Mouse (Mus musculus): ENCODE measurements at regions not wholly inside any gene's neighbourhood (a gene's known extent, or its start where the extent isn't known, plus 50 kb on each side); places are given as distances from the start of the nearest gene placed in this dataset.

DNA sequence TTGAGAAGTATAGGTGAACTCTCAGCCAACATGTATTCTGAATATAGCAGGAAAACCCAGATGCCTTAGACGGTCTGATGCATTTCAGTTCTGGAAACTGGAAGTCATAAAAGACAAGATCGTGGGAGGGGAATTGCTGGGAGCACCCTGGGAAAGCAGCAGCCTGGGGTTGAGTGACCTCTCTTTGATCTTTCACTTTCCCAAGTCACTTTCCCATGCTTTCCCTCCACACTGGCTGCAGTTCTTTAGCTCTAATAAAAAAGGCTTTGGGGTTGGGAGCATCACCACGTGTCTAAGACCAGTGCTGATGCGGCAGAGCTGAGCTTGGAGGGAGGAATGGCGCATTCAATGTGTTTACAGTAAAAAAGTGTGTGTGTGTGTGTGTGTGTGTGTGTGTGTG, 91.2 kb upstream of the Arhgap32 start:
- no peak for TF ChIP-seq POLR2A (IDR thresholded peaks at IDR 0.05; ENCODE audit: borderline replicate concordance, insufficient read depth, low read length)
- TF ChIP-seq CTCF (IDR thresholded peaks at IDR 0.05; ENCODE audit: borderline replicate concordance, insufficient read depth, low read depth, low read length) = no peak
- Histone ChIP-seq H3K4me3 (replicated peaks; ENCODE audit: insufficient read depth, low read depth, low read length) (no peak overlapping the region), H3K27me3 (ENCODE audit: control insufficient read depth, insufficient read depth, low read length) (no peaks in the 10 kb centered on the region; the same call in 1 of the 2 replicates), H3K4me1 (ENCODE audit: control insufficient read depth, insufficient read depth, low read length) (no peaks in the 10 kb centered on the region), H3K27ac (ENCODE audit: insufficient read depth, low read length) (no peak overlapping the region)
- no peak for DNase-seq
- WGBS = 67% methylated on average over 5 of the region's 5 CpGs

GRCm38 (mm10) chr9:32027962-32028361, 88.0 kb upstream of the Arhgap32 start:
- Histone ChIP-seq H3K4me3 (replicated peaks; ENCODE audit: insufficient read depth, low read depth, low read length) (no peak overlapping the region), H3K4me1 (ENCODE audit: control insufficient read depth, insufficient read depth, low read length) (no peaks in the 10 kb centered on the region), H3K27ac (ENCODE audit: insufficient read depth, low read length) (no peak overlapping the region), H3K27me3 (ENCODE audit: control insufficient read depth, insufficient read depth, low read length) (peaks cover 4% of the 10 kb centered on the region; the same call in 1 of the 2 replicates)
- TF ChIP-seq CTCF (IDR thresholded peaks at IDR 0.05; ENCODE audit: borderline replicate concordance, insufficient read depth, low read depth, low read length) (no peak), POLR2A (IDR thresholded peaks at IDR 0.05; ENCODE audit: borderline replicate concordance, insufficient read depth, low read length) (no peak)
- WGBS = 49% methylated on average over 8 of the region's 8 CpGs
- DNase-seq = no peak

- no peak overlapping the region for H3K27ac ChIP-seq (ENCODE audit: insufficient read depth, low read length)
- TF ChIP-seq POLR2A (IDR thresholded peaks at IDR 0.05; ENCODE audit: borderline replicate concordance, insufficient read depth, low read length) (no peak), CTCF (IDR thresholded peaks at IDR 0.05; ENCODE audit: borderline replicate concordance, insufficient read depth, low read depth, low read length) (no peak)
- no peaks in the 10 kb centered on the region for H3K4me1 ChIP-seq (ENCODE audit: control insufficient read depth, insufficient read depth, low read length)
- no peak for DNase-seq
- peaks cover 6% of the 10 kb centered on the region; the same call in 1 of the 2 replicates for H3K27me3 ChIP-seq (ENCODE audit: control insufficient read depth, insufficient read depth, low read length)
- 100% methylated on average over 1 of the region's 1 CpGs for WGBS
- no peak overlapping the region for H3K4me3 ChIP-seq (replicated peaks; ENCODE audit: insufficient read depth, low read depth, low read length)
These were observed 86.9 kb upstream of the Arhgap32 start for GRCm38 (mm10) chr9:32029001-32029400.

DNA sequence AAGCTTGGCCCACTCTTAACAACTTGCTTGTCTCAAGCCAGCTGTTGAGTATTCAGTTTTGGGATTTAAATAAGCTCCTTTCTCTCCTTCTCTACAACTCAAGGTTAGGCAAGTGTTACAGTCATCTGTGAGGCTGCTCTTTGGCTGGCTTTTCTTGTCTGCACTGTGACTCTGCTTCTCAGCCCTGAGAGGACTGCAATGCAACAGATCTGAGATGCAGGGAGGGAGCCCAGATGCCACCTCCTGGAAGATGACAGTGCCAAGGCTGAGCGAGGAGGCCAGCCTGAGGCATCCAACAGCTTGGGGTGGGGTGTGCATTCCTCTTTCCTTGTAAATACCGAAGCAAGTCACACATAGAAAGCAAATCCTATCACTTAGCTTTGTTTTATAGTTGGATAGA, 86.2 kb upstream of the Arhgap32 start:
- TF ChIP-seq CTCF (IDR thresholded peaks at IDR 0.05; ENCODE audit: borderline replicate concordance, insufficient read depth, low read depth, low read length) (no peak), POLR2A (IDR thresholded peaks at IDR 0.05; ENCODE audit: borderline replicate concordance, insufficient read depth, low read length) (no peak)
- no peak for DNase-seq
- WGBS = 52% methylated on average over 2 of the region's 2 CpGs
- Histone ChIP-seq H3K4me3 (replicated peaks; ENCODE audit: insufficient read depth, low read depth, low read length) (no peak overlapping the region), H3K4me1 (ENCODE audit: control insufficient read depth, insufficient read depth, low read length) (no peaks in the 10 kb centered on the region), H3K27ac (ENCODE audit: insufficient read depth, low read length) (no peak overlapping the region), H3K27me3 (ENCODE audit: control insufficient read depth, insufficient read depth, low read length) (peaks cover 6% of the 10 kb centered on the region; the same call in 1 of the 2 replicates)

DNA sequence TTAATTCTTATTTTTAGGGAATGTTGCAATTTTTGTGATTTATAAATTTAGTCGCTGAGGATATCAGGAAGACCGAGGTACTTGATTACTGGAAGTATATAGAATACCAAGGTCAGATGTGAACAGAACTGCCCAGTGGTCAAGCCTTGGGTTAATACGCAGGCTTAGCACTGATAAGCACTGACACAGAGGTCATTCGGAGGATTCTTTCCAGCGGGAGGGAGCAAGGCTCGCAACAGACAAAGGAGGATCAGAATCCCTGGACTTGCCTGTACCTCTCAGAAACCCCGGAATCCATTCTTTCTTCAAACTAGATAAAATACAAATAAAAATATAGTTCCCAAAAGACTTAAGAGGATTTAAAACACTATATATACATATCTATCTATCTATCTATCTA, 85.7 kb upstream of the Arhgap32 start:
- H3K27me3 ChIP-seq (ENCODE audit: control insufficient read depth, insufficient read depth, low read length) = peaks cover 6% of the 10 kb centered on the region; the same call in 1 of the 2 replicates
- H3K4me1 ChIP-seq (ENCODE audit: control insufficient read depth, insufficient read depth, low read length) = no peaks in the 10 kb centered on the region
- no peak overlapping the region for H3K27ac ChIP-seq (ENCODE audit: insufficient read depth, low read length)
- TF ChIP-seq POLR2A (IDR thresholded peaks at IDR 0.05; ENCODE audit: borderline replicate concordance, insufficient read depth, low read length) (no peak), CTCF (IDR thresholded peaks at IDR 0.05; ENCODE audit: borderline replicate concordance, insufficient read depth, low read depth, low read length) (no peak)
- no peak for DNase-seq
- no peak overlapping the region for H3K4me3 ChIP-seq (replicated peaks; ENCODE audit: insufficient read depth, low read depth, low read length)
- WGBS = 92% methylated on average over 7 of the region's 7 CpGs

- DNase-seq = peak; percentile 57 to 59
- Histone ChIP-seq H3K27ac (ENCODE audit: insufficient read depth, low read length) (no peak overlapping the region), H3K27me3 (ENCODE audit: control insufficient read depth, insufficient read depth, low read length) (peaks cover 6% of the 10 kb centered on the region; the same call in 1 of the 2 replicates), H3K4me1 (ENCODE audit: control insufficient read depth, insufficient read depth, low read length) (no peaks in the 10 kb centered on the region), H3K4me3 (replicated peaks; ENCODE audit: insufficient read depth, low read depth, low read length) (peak overlapping the region; percentile 27)
- WGBS = 2% methylated on average over 55 of the region's 64 CpGs
- no peak for TF ChIP-seq CTCF (IDR thresholded peaks at IDR 0.05; ENCODE audit: borderline replicate concordance, insufficient read depth, low read depth, low read length)
These were observed 83.9 kb upstream of the Arhgap32 start for GRCm38 (mm10) chr9:32031950-32032453.

- Histone ChIP-seq H3K4me3 (replicated peaks; ENCODE audit: insufficient read depth, low read depth, low read length) (peak overlapping the region; percentile 49), H3K4me1 (ENCODE audit: control insufficient read depth, insufficient read depth, low read length) (no peaks in the 10 kb centered on the region), H3K27me3 (ENCODE audit: control insufficient read depth, insufficient read depth, low read length) (peaks cover 6% of the 10 kb centered on the region; the same call in 1 of the 2 replicates), H3K27ac (ENCODE audit: insufficient read depth, low read length) (no peak overlapping the region)
- peak; percentile 16 to 29 for DNase-seq
- 1% methylated on average over 79 of the region's 94 CpGs for WGBS
- TF ChIP-seq CTCF (IDR thresholded peaks at IDR 0.05; ENCODE audit: borderline replicate concordance, insufficient read depth, low read depth, low read length) (no peak), POLR2A (IDR thresholded peaks at IDR 0.05; ENCODE audit: borderline replicate concordance, insufficient read depth, low read length) (no peak)
These were observed 83.3 kb upstream of the Arhgap32 start for GRCm38 (mm10) chr9:32032521-32033185.

DNA sequence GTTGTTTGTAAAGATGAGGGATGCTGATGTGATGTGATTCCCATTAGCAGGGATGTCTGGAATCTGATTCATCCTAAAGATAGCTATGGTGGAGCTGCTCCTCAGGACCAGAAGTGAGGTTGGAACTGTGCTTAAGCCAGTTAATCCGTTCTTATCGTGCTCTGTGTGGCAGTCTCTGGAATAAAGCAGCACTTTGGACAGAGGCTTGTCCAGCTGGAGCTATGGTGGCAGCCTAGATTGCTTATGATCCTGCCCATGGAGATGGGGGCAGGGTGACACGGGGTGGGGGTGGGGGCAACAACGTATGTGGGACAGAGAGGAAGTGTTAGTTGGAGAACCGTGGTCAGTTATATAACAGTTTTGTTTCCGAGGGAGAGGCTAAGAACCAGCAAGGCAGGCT, 82.0 kb upstream of the Arhgap32 start:
- H3K27ac ChIP-seq (ENCODE audit: insufficient read depth, low read length) = no peak overlapping the region
- WGBS = 29% methylated on average over 6 of the region's 6 CpGs
- no peak for DNase-seq
- H3K4me3 ChIP-seq (replicated peaks; ENCODE audit: insufficient read depth, low read depth, low read length) = peak overlapping the region; percentile 15
- H3K27me3 ChIP-seq (ENCODE audit: control insufficient read depth, insufficient read depth, low read length) = peaks cover 6% of the 10 kb centered on the region; the same call in 1 of the 2 replicates
- no peak for TF ChIP-seq CTCF (IDR thresholded peaks at IDR 0.05; ENCODE audit: borderline replicate concordance, insufficient read depth, low read depth, low read length)
- TF ChIP-seq POLR2A (IDR thresholded peaks at IDR 0.05; ENCODE audit: borderline replicate concordance, insufficient read depth, low read length) = no peak
- no peaks in the 10 kb centered on the region for H3K4me1 ChIP-seq (ENCODE audit: control insufficient read depth, insufficient read depth, low read length)

Data from cerebellum, adult 2 months (tissue).